Mouse (Mus musculus) lung, postnatal 0 days (tissue): Measurements from ENCODE around the gene Arr3.

Source experiments
- CTCF ChIP-seq: IDR thresholded peaks from 2 replicates; pipeline ENCODE4 v1.5.1; 2016; ENCODE audit warnings: antibody characterized with exemption, mild to moderate bottlenecking
- EP300 ChIP-seq: IDR thresholded peaks from 2 replicates; pipeline ENCODE4 v1.6.1; 2016; ENCODE audit warnings: antibody characterized with exemption, mild to moderate bottlenecking, control low read depth

- TF ChIP-seq CTCF (no peak), EP300 (no peak)
Measured at GRCm38 (mm10) chrX:100664825-100665224, 59.5 kb downstream of the Arr3 start.
